Mouse (Mus musculus) C2C12 (cell line): ENCODE measurements around the gene Ccdc6. TPM values are rescaled to one million over a fixed set of nuclear protein-coding genes. Genes with fewer than 3 reads are reported as not detected.
A peak's percentile ranks its signal among the peaks of the same experiment; 100 is the strongest.
"Not testable (repeated sequence)": the region's sequence is repeated elsewhere in the genome, so short reads cannot be mapped to it uniquely, and the experiment has no call there.

Experiments
- H3K27me3 ChIP-seq: one replicate; pipeline ENCODE4 v1.6.1; 2011; ENCODE audit not compliant: control insufficient read depth, insufficient read depth, insufficient read length
- H3K36me3 ChIP-seq: one replicate; pipeline ENCODE4 v1.6.1; 2011; ENCODE audit not compliant: control insufficient read depth, insufficient read depth
- H3K4me3 ChIP-seq: one replicate; pipeline ENCODE4 v1.5.1; 2011; ENCODE audit warnings: mild to moderate bottlenecking, control low read depth; ENCODE audit not compliant: poor library complexity, insufficient read depth, severe bottlenecking
- H3K79me2 ChIP-seq: one replicate; pipeline ENCODE4 v1.6.1; 2011; ENCODE audit not compliant: control insufficient read depth, insufficient read depth
- H3K79me3 ChIP-seq: one replicate; pipeline ENCODE4 v1.6.1; 2011; ENCODE audit warnings: low read depth, control low read depth
- H3ac ChIP-seq: one replicate; pipeline ENCODE3; 2011; ENCODE audit warnings: low read depth; ENCODE audit not compliant: control insufficient read depth, insufficient read length
- CEBPB ChIP-seq: IDR thresholded peaks from one replicate; pipeline ENCODE4 v1.6.1; 2011; ENCODE audit warnings: low read depth, mild to moderate bottlenecking, control low read depth, moderate library complexity
- CTCF ChIP-seq: IDR thresholded peaks from one replicate; pipeline ENCODE4 v1.5.1; 2011; ENCODE audit not compliant: control insufficient read depth, insufficient read depth, insufficient read length
- FOSL1 ChIP-seq: IDR thresholded peaks from one replicate; pipeline ENCODE4 v1.8.0; 2011; ENCODE audit warnings: mild to moderate bottlenecking, low read length; ENCODE audit not compliant: poor library complexity, insufficient read depth, severe bottlenecking
- MAX ChIP-seq: IDR thresholded peaks from one replicate; pipeline ENCODE4 v1.6.1; 2011; ENCODE audit warnings: mild to moderate bottlenecking, control low read depth
- MYOD1 ChIP-seq: IDR thresholded peaks from one replicate; pipeline ENCODE4 v1.6.1; 2011; ENCODE audit warnings: low read depth; ENCODE audit not compliant: control insufficient read depth, insufficient read length
- MYOG ChIP-seq: IDR thresholded peaks from one replicate; pipeline ENCODE4 v1.6.1; 2011; ENCODE audit not compliant: control insufficient read depth, insufficient read length; ENCODE audit errors: extremely low read depth
- USF1 ChIP-seq: IDR thresholded peaks from one replicate; pipeline ENCODE4 v1.6.1; 2011; ENCODE audit warnings: low read depth, mild to moderate bottlenecking, control low read depth, moderate library complexity
- polyA plus RNA-seq: library from polyadenylated mRNA; unstranded; fragments of >200 nt; fragmentation: generic; extraction: Trizol; gene quantifications from one replicate; pipeline ENCODE4 v1.2.1, GENCODE M21; 2012; ENCODE audit warnings: missing spikeins

The Ccdc6 gene
- polyA plus RNA-seq, 1 experiment: 16.8 TPM

DNA sequence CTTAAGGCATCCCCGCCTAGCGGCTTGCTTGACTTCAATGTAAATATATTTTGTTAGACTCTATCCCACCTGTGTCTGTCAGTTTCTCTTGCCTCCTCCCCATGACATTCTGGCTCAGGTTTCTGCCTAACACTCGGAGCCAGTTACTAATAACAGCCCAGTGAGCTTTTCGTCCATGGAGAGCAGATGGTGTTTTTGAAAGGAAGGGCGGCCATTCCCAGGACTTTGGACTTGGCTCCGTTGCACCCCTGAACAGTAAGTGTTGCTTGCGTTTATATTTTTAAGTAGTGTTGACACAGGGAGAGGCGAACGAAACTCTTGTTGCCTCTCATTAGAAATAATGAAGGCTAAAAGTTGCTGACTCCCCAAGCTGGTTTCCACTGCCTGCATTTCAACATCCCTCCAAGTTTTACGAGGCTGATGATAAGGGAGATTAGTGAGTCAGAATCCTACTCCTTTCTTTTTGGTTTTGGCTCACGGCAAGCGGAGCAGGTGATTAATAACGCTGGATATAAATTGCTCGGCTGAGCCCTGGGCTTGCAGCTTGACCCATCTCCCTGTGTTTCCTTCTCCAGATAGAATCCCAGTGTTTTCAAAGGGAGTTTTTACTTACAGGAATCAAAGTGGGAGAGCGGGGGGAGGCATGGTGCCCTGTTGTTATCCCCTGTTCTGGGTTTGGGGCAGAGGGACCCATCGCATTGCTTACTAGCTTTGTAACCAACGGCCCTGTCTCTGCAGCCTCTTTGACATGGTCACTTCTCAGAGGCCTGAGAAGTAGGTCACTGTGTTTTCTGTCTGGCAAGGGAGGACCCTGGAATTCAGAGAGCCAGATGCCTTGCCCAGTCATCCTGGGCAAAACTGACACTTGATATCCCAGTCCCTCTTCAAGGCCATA lies 107.8 kb downstream of the Ccdc6 start, which contains the start of gene Mrln:
Gene Mrln, plus strand, starts transcription at position 160 of the 895 bp plus-strand sequence.
- H3K4me3 ChIP-seq: no peak within 1 kb of the TSS
- H3K79me3 ChIP-seq: no peaks in the 10 kb centered on the region
- no peaks in the 10 kb centered on the region for H3K36me3 ChIP-seq
- TF ChIP-seq MYOD1 (peak; percentile 83), MAX (no peak), FOSL1 (peak; percentile 76), CEBPB (peak; percentile 89)
- H3ac ChIP-seq: no peak within 1 kb of the TSS
- H3K79me2 ChIP-seq: no peaks in the 10 kb centered on the region
- H3K27me3 ChIP-seq: no peaks in the 10 kb centered on the region

DNA sequence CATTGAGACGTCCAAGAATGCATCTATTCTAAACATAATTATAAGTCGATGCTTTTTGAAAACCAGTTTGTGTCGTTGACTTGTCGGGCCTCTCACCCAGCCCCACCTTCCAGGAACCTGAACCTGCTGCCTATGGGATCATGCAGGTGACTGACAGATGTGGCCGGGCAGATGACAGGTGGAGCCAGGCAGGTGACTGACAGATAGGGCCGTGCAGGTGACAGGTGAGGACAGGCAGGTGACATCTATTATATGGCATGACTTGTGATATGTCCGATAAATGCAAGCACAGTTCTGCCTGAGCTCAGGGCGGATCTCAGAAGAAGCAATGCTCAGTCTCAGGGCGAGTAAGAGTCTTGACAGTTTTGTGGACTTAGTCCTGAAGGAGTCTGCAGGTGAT lies 114.4 kb downstream of the Ccdc6 start:
- Histone ChIP-seq H3K79me3 (no peaks in the 10 kb centered on the region), H3K36me3 (no peaks in the 10 kb centered on the region), H3K4me3 (no peak overlapping the region), H3K79me2 (no peaks in the 10 kb centered on the region), H3K27me3 (no peaks in the 10 kb centered on the region), H3ac (no peak overlapping the region)
- TF ChIP-seq USF1: no peak
- no peak for TF ChIP-seq MYOD1
- no peak for TF ChIP-seq CTCF
- no peak for TF ChIP-seq MAX
- no peak for TF ChIP-seq FOSL1
- TF ChIP-seq CEBPB: no peak
- no peak for TF ChIP-seq MYOG

DNA sequence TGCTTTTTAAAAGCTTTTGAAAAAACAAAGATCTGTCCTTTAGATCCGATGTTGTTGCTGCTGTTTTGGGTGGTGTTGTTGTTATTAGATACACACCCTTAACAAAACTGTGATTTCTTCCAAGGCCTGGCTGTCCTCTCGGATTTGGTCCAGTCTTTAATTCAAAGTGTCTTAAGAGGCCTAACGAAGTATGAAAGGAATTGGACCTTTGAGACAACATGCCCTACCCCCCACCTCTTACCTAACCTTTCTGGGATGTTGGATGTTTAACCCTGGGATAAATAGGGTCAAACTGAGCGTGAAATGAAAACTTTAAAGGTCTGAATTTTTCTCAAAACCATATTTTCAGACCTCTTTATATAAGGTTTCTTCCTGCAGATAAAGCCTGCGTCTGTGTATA lies 124.0 kb downstream of the Ccdc6 start:
- no peaks in the 10 kb centered on the region for H3K27me3 ChIP-seq
- H3K79me3 ChIP-seq: no peaks in the 10 kb centered on the region
- no peak overlapping the region for H3ac ChIP-seq
- no peak for TF ChIP-seq MAX
- no peak for TF ChIP-seq CTCF
- no peak for TF ChIP-seq CEBPB
- no peak for TF ChIP-seq USF1
- no peaks in the 10 kb centered on the region for H3K36me3 ChIP-seq
- H3K4me3 ChIP-seq: no peak overlapping the region
- H3K79me2 ChIP-seq: no peaks in the 10 kb centered on the region

DNA sequence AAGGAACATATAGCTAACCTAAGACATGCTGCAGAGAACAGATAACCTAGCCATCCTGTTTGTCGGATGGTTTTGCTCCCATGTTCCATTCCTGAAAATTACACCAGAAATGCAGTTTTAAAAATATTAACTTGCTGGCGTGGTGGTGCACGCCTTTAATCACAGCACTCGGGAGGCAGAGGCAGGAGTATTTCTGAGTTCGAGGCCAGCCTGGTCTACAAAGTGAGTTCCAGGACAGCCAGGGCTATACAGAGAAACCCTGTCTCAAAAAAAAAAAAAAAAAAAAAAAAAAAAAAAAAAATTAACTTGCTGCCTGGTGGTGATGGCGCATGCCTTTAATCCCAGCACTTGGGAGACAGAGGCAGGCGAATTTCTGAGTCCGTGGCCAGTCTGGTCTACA lies 125.3 kb downstream of the Ccdc6 start:
- not testable (repeated sequence) for H3K79me2 ChIP-seq, H3K79me3 ChIP-seq, H3K27me3 ChIP-seq, H3ac ChIP-seq, H3K36me3 ChIP-seq, H3K4me3 ChIP-seq

DNA sequence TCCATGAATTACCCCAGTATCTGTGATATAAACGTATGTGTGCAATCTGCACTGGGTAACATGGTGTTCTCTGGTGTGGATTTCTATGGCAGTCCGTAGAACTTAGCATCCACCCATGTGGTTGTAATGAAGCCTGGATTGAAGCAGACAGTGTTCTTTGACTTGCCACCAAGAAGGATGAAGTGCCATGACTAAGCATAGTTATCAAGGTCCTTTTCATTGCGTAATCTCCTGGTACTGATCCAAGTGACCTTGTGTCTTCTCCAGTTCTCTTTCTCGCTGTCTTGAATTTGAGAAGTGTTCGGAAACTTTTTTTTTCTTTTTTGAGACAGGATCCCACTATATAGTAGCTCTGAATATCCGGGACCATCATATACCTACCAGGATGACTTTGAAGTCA lies 127.7 kb downstream of the Ccdc6 start:
- TF ChIP-seq MAX: no peak
- TF ChIP-seq CEBPB: peak; percentile 68
- Histone ChIP-seq H3K36me3 (no peaks in the 10 kb centered on the region), H3K79me2 (no peaks in the 10 kb centered on the region), H3K79me3 (no peaks in the 10 kb centered on the region), H3K27me3 (no peaks in the 10 kb centered on the region), H3K4me3 (no peak overlapping the region), H3ac (no peak overlapping the region)

DNA sequence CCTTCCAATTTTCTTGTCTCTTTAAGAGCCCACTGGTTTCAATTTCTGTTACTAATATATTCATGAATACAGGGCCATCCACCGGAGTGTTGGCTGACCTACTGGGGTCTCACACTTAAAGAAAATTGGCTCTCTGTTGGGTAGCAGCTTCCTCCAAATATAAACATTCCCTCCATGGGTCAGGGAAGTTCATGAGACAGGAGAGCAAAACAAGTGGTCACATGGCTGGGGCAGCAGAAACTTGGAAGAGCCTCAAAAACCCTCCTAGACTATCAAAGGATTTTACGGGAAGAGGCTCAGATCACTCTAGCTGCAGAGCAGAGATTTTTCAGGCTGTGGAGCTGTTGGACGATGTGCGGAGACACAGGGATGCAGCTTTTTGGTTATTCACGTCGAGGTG lies 128.8 kb downstream of the Ccdc6 start:
- TF ChIP-seq FOSL1 (no peak), USF1 (no peak), MYOG (no peak), MAX (no peak), MYOD1 (no peak), CTCF (no peak), CEBPB (no peak)
- Histone ChIP-seq H3K36me3 (no peaks in the 10 kb centered on the region), H3K4me3 (no peak overlapping the region), H3K79me2 (no peaks in the 10 kb centered on the region), H3ac (no peak overlapping the region), H3K27me3 (no peaks in the 10 kb centered on the region), H3K79me3 (no peaks in the 10 kb centered on the region)
